Mouse (Mus musculus): ENCODE results near the gene Tnfrsf17. TPM values are rescaled to one million over a fixed set of nuclear protein-coding genes. Genes with fewer than 3 reads are reported as not detected.
"Not testable (repeated sequence)": the region's sequence is repeated elsewhere in the genome, so short reads cannot be mapped to it uniquely, and the experiment has no call there.

Gene Tnfrsf17
- polyA plus RNA-seq, 1 experiment from 2014 or later: not detected

GRCm38 (mm10) chr16:11282655-11283232, 30.9 kb upstream of the Tnfrsf17 start:
- no peaks in the 10 kb centered on the region for H3K36me3 ChIP-seq (ENCODE audit: control insufficient read depth, insufficient read depth)
- no peak overlapping the region for H3K9ac ChIP-seq (ENCODE audit: low read depth, low read length)

GRCm38 (mm10) chr16:11284881-11285280, 28.7 kb upstream of the Tnfrsf17 start:
- Histone ChIP-seq H3K9me3 (ENCODE audit: control insufficient read depth) (peaks cover 7% of the 10 kb centered on the region; the same call in 1 of the 2 replicates), H3K27ac (ENCODE audit: low read depth, low read length) (no peak overlapping the region), H3K4me3 (ENCODE audit: low read depth, low read length) (no peak overlapping the region), H3K9ac (ENCODE audit: low read depth, low read length) (no peak overlapping the region), H3K4me1 (replicated peaks; ENCODE audit: control insufficient read depth, insufficient read depth, low read length) (no peaks in the 10 kb centered on the region), H3K4me2 (replicated peaks; ENCODE audit: low read depth) (no peak overlapping the region), H3K27me3 (replicated peaks; ENCODE audit: control insufficient read depth, insufficient read depth, low read length) (no peaks in the 10 kb centered on the region), H3K36me3 (ENCODE audit: control insufficient read depth, insufficient read depth) (no peaks in the 10 kb centered on the region)
- 71% methylated on average over 2 of the region's 2 CpGs for WGBS
- ATAC-seq: no peak
- TF ChIP-seq CTCF (IDR thresholded peaks at IDR 0.05; ENCODE audit: low read depth): no peak

More at GRCm38 (mm10) chr16:11282655-11283232, 30.9 kb upstream of the Tnfrsf17 start:
- Histone ChIP-seq H3K9me3 (ENCODE audit: control insufficient read depth) (no peaks in the 10 kb centered on the region), H3K4me2 (replicated peaks; ENCODE audit: low read depth) (no peak overlapping the region), H3K4me3 (ENCODE audit: low read depth, low read length) (no peak overlapping the region), H3K4me1 (replicated peaks; ENCODE audit: control insufficient read depth, insufficient read depth, low read length) (no peaks in the 10 kb centered on the region), H3K27ac (ENCODE audit: low read depth, low read length) (no peak overlapping the region), H3K27me3 (replicated peaks; ENCODE audit: control insufficient read depth, insufficient read depth, low read length) (no peaks in the 10 kb centered on the region)
- 73% methylated on average over 5 of the region's 5 CpGs for WGBS
- no peak for TF ChIP-seq CTCF (IDR thresholded peaks at IDR 0.05; ENCODE audit: low read depth)
- no peak for ATAC-seq

- Histone ChIP-seq H3K27ac (ENCODE audit: low read depth, low read length) (no peak overlapping the region), H3K4me2 (replicated peaks; ENCODE audit: low read depth) (no peak overlapping the region), H3K27me3 (replicated peaks; ENCODE audit: control insufficient read depth, insufficient read depth, low read length) (no peaks in the 10 kb centered on the region), H3K9me3 (ENCODE audit: control insufficient read depth) (peaks cover 13% of the 10 kb centered on the region; the same call in 1 of the 2 replicates), H3K36me3 (ENCODE audit: control insufficient read depth, insufficient read depth) (no peaks in the 10 kb centered on the region), H3K4me1 (replicated peaks; ENCODE audit: control insufficient read depth, insufficient read depth, low read length) (no peaks in the 10 kb centered on the region), H3K4me3 (ENCODE audit: low read depth, low read length) (no peak overlapping the region), H3K9ac (ENCODE audit: low read depth, low read length) (no peak overlapping the region)
- 82% methylated on average over 2 of the region's 2 CpGs for WGBS
- no peak for ATAC-seq
- TF ChIP-seq CTCF (IDR thresholded peaks at IDR 0.05; ENCODE audit: low read depth): no peak
Measured at GRCm38 (mm10) chr16:11285949-11286348, 27.7 kb upstream of the Tnfrsf17 start.

- H3K27ac ChIP-seq (ENCODE audit: low read depth, low read length); H3K4me3 ChIP-seq (ENCODE audit: low read depth, low read length); H3K36me3 ChIP-seq (ENCODE audit: control insufficient read depth, insufficient read depth); H3K4me2 ChIP-seq (replicated peaks; ENCODE audit: low read depth); ATAC-seq; H3K9ac ChIP-seq (ENCODE audit: low read depth, low read length); H3K4me1 ChIP-seq (replicated peaks; ENCODE audit: control insufficient read depth, insufficient read depth, low read length); H3K27me3 ChIP-seq (replicated peaks; ENCODE audit: control insufficient read depth, insufficient read depth, low read length): not testable (repeated sequence)
- peaks cover 13% of the 10 kb centered on the region; the same call in 1 of the 2 replicates for H3K9me3 ChIP-seq (ENCODE audit: control insufficient read depth)
- WGBS: 92% methylated on average over 7 of the region's 8 CpGs
Measured at GRCm38 (mm10) chr16:11288873-11289272, 24.7 kb upstream of the Tnfrsf17 start.

GRCm38 (mm10) chr16:11295583-11295982, 18.0 kb upstream of the Tnfrsf17 start:
- 74% methylated on average over 4 of the region's 4 CpGs for WGBS
- H3K9me3 ChIP-seq (ENCODE audit: control insufficient read depth); H3K4me1 ChIP-seq (replicated peaks; ENCODE audit: control insufficient read depth, insufficient read depth, low read length); H3K4me2 ChIP-seq (replicated peaks; ENCODE audit: low read depth); ATAC-seq; H3K9ac ChIP-seq (ENCODE audit: low read depth, low read length); H3K27ac ChIP-seq (ENCODE audit: low read depth, low read length); H3K36me3 ChIP-seq (ENCODE audit: control insufficient read depth, insufficient read depth); H3K27me3 ChIP-seq (replicated peaks; ENCODE audit: control insufficient read depth, insufficient read depth, low read length); H3K4me3 ChIP-seq (ENCODE audit: low read depth, low read length): not testable (repeated sequence)

GRCm38 (mm10) chr16:11297700-11298099, 15.9 kb upstream of the Tnfrsf17 start:
- H3K4me2 ChIP-seq (replicated peaks; ENCODE audit: low read depth); H3K4me1 ChIP-seq (replicated peaks; ENCODE audit: control insufficient read depth, insufficient read depth, low read length); H3K4me3 ChIP-seq (ENCODE audit: low read depth, low read length); H3K36me3 ChIP-seq (ENCODE audit: control insufficient read depth, insufficient read depth); ATAC-seq; H3K27me3 ChIP-seq (replicated peaks; ENCODE audit: control insufficient read depth, insufficient read depth, low read length); H3K9ac ChIP-seq (ENCODE audit: low read depth, low read length); H3K27ac ChIP-seq (ENCODE audit: low read depth, low read length); H3K9me3 ChIP-seq (ENCODE audit: control insufficient read depth): not testable (repeated sequence)
- peak; percentile 68 for TF ChIP-seq CTCF (IDR thresholded peaks at IDR 0.05; ENCODE audit: low read depth)
- 79% methylated on average over 1 of the region's 1 CpGs for WGBS

- Histone ChIP-seq H3K4me3 (ENCODE audit: low read depth, low read length) (no peak overlapping the region), H3K9me3 (ENCODE audit: control insufficient read depth) (no peaks in the 10 kb centered on the region), H3K4me1 (replicated peaks; ENCODE audit: control insufficient read depth, insufficient read depth, low read length) (no peaks in the 10 kb centered on the region), H3K4me2 (replicated peaks; ENCODE audit: low read depth) (no peak overlapping the region), H3K9ac (ENCODE audit: low read depth, low read length) (no peak overlapping the region), H3K27me3 (replicated peaks; ENCODE audit: control insufficient read depth, insufficient read depth, low read length) (no peaks in the 10 kb centered on the region), H3K27ac (ENCODE audit: low read depth, low read length) (no peak overlapping the region), H3K36me3 (ENCODE audit: control insufficient read depth, insufficient read depth) (no peaks in the 10 kb centered on the region)
- ATAC-seq: no peak
- TF ChIP-seq CTCF (IDR thresholded peaks at IDR 0.05; ENCODE audit: low read depth): no peak
Measured at GRCm38 (mm10) chr16:11303741-11304140, 9.9 kb upstream of the Tnfrsf17 start.
